Mouse (Mus musculus) testis, adult 2 months (tissue): ENCODE results near the gene Adgrg1.

ENCODE experiments used
- CTCF ChIP-seq: fragments of 200-500 bp; IDR thresholded peaks from 2 replicates; pipeline ENCODE4 v1.5.1; 2012; ENCODE audit warnings: low read depth, mild to moderate bottlenecking, inconsistent platforms, low read length, moderate library complexity; ENCODE audit not compliant: control insufficient read depth, insufficient read depth, insufficient replicate concordance
- POLR2A ChIP-seq: fragments of 200-500 bp; IDR thresholded peaks from 2 replicates; pipeline ENCODE4 v1.6.1; 2012; ENCODE audit warnings: low read depth, mild to moderate bottlenecking, inconsistent platforms, low read length, moderate library complexity; ENCODE audit not compliant: control insufficient read depth

- TF ChIP-seq POLR2A (no peak), CTCF (no peak)
These were observed 9.7 kb upstream of the Adgrg1 start for GRCm38 (mm10) chr8:94964828-94965227.
